Mouse (Mus musculus): Measurements from ENCODE around the gene Nufip1.

DNA sequence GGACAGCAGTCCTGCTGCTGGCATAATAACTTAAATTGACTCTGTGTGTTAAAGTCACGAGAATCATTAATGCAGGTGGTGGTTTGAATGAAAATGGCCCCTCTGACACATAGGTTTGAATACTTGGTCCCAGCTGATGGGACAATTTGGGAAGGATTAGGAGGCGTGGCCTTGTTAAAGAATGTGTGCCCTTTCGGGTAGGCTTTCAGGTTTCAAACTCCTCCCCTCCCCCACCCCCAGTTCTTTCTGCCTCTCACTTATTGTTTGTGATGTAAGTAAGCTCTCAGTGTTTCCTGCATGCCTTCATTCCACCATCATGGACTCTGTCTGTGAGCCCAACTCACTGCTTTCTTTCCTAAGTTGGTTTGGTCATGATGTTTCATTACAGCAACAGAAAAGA, 16.6 kb downstream of the Nufip1 start:
- TF ChIP-seq FLI1 (IDR thresholded peaks at IDR 0.05; ENCODE audit: low read length) (no peak), GATA1 (IDR thresholded peaks at IDR 0.05; ENCODE audit: borderline replicate concordance, low read length) (no peak)

Measured in megakaryocyte, embryonic 14.5 days (primary cell).